Mouse (Mus musculus) cerebellum, postnatal 14 days (tissue): ENCODE data around the gene Ganc.

Source experiments
- DNase-seq, 2 experiments: peaks; one replicate each; pipeline ENCODE4 v3.0.0; 2021; ENCODE audit warnings: mixed read lengths in 2 of 2

Gene Ganc

GRCm38 (mm10) chr2:120403653-120403985 lies at the start of gene Ganc:
TSS of gene Ganc (plus strand) at chr2:120403896.
- no peak for DNase-seq

GRCm38 (mm10) chr2:120360425-120360824 lies 43.3 kb upstream of the Ganc start:
- no peak for DNase-seq

- no peak for DNase-seq
Observed at GRCm38 (mm10) chr2:120366501-120366900, 37.2 kb upstream of the Ganc start.

- DNase-seq: no peak
Observed at GRCm38 (mm10) chr2:120367416-120368207, 36.1 kb upstream of the Ganc start.

- DNase-seq: no peak
Observed at GRCm38 (mm10) chr2:120373858-120374257, 29.8 kb upstream of the Ganc start.

GRCm38 (mm10) chr2:120386264-120386663 lies 17.4 kb upstream of the Ganc start:
- no peak for DNase-seq

GRCm38 (mm10) chr2:120387291-120387690 lies 16.4 kb upstream of the Ganc start:
- no peak for DNase-seq

GRCm38 (mm10) chr2:120389376-120389775 lies 14.3 kb upstream of the Ganc start:
- no peak for DNase-seq

GRCm38 (mm10) chr2:120390934-120391333 lies 12.8 kb upstream of the Ganc start:
- no peak for DNase-seq

- DNase-seq: no peak
Observed at GRCm38 (mm10) chr2:120392406-120392805, 11.3 kb upstream of the Ganc start.

GRCm38 (mm10) chr2:120397951-120398350 lies 5.7 kb upstream of the Ganc start:
- DNase-seq: no peak

GRCm38 (mm10) chr2:120402813-120403212 lies 883 bp upstream of the Ganc start:
- DNase-seq: no peak

GRCm38 (mm10) chr2:120403986-120404822 lies 508 bp downstream of the Ganc start, which contains the start of gene Tmem87a:
TSS of gene Tmem87a (minus strand) at chr2:120404113.
- peak; percentile 93 to 95 for DNase-seq

- peak in 1 of 2 experiments; percentile 21 for DNase-seq
Observed at GRCm38 (mm10) chr2:120404823-120405765, 1.4 kb downstream of the Ganc start.

- DNase-seq: no peak
Observed at GRCm38 (mm10) chr2:120411096-120411628, 7.5 kb downstream of the Ganc start.

- DNase-seq: no peak
Observed at GRCm38 (mm10) chr2:120414113-120414512, 10.4 kb downstream of the Ganc start.

GRCm38 (mm10) chr2:120414738-120415414 lies 11.2 kb downstream of the Ganc start:
- peak; percentile 33 to 59 for DNase-seq

- DNase-seq: no peak
Observed at GRCm38 (mm10) chr2:120424386-120424785, 20.7 kb downstream of the Ganc start.

GRCm38 (mm10) chr2:120444486-120444885 lies 40.8 kb downstream of the Ganc start:
- DNase-seq: no peak

- DNase-seq: no peak
Observed at GRCm38 (mm10) chr2:120446373-120446772, 42.7 kb downstream of the Ganc start.

- no peak for DNase-seq
Observed at GRCm38 (mm10) chr2:120447306-120447705, 43.6 kb downstream of the Ganc start.

- DNase-seq: no peak
Observed at GRCm38 (mm10) chr2:120450724-120451123, 47.0 kb downstream of the Ganc start.
